In the genomic region with DNA sequence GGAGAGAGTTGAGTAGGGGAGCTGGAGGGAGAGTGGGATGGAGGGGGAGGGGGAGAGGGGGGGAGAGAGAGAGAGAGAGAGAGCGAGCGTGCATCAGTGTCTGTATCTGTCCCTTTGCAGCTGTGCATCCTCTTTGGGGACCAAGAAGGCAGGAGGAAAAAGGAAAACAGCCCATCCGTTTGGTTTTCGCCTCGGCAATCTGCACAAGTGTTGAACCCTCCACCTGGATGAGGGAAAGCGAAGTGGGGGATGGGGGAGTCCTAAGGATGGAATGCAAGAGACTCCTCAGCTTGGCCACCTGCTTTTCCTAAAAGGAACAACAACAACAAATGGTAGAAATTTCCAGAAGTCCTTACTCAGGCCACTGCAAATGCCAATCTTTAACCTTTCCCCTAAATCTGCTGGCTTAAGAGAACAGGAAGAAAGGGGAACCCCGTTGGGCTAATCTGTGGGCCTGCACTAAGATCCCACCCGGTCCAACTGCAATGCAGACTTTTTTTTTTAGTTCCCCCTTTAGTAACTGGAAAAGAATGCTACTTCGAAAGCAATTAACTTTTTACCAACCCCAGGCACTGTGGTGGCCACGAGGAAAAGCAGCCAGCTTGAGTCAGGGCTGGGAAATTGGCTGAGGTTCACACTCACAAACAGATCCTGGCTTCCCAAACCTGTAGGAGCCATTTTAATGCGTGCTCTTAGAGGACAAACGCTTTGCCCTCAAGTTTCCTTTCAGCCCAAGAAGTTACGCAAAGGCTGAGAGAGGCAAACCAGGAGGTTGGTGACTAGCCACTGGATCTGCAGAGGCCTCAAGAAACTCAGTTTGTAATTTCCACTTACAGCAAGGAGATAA, we compare ENCODE assay signal across 8 mouse cellular contexts. TPM values are rescaled to one million over a fixed set of nuclear protein-coding genes. Genes with fewer than 3 reads are reported as not detected.
DNase-seq lines count a peak whose midpoint lies in the region; ATAC-seq and TF ChIP-seq lines count a peak whose summit lies in the region.

No protein-coding gene starts in this region.

- no peaks in the 10 kb centered on the region for H3K27me3 ChIP-seq in forebrain, embryonic 14.5 days (replicated peaks; ENCODE audit: control insufficient read depth, insufficient read depth, low read length)
- no peaks in the 10 kb centered on the region for H3K27me3 ChIP-seq in hindbrain, postnatal 0 days (ENCODE audit: insufficient read depth, low read length)
- H3K27me3 ChIP-seq in liver, embryonic 16.5 days (ENCODE audit: control insufficient read depth, insufficient read depth, low read depth, low read length), result no peaks in the 10 kb centered on the region
- H3K27me3 ChIP-seq in stomach, postnatal 0 days (ENCODE audit: control insufficient read depth, insufficient read depth, low read length), result no peaks in the 10 kb centered on the region

- peak; percentile 32 for TF ChIP-seq EP300 in stomach, postnatal 0 days (optimal IDR thresholded peaks at IDR 0.05)

- peak overlapping the region; percentile 73 for H3K9ac ChIP-seq in forebrain, embryonic 14.5 days (ENCODE audit: low read length)
- peak overlapping the region; percentile 36; the same call in 1 of the 2 replicates for H3K9ac ChIP-seq in hindbrain, postnatal 0 days (replicated peaks; ENCODE audit: low read length)
- H3K9ac ChIP-seq in liver, embryonic 16.5 days (ENCODE audit: low read depth, low read length), result peak overlapping the region; percentile 83
- H3K9ac ChIP-seq in stomach, postnatal 0 days (ENCODE audit: low read length), result peak overlapping the region; percentile 32

- no peaks in the 10 kb centered on the region for H3K36me3 ChIP-seq in forebrain, embryonic 14.5 days (ENCODE audit: control insufficient read depth, insufficient read depth, low read length)
- no peaks in the 10 kb centered on the region for H3K36me3 ChIP-seq in hindbrain, postnatal 0 days (ENCODE audit: insufficient read depth, low read length)
- H3K36me3 ChIP-seq in liver, embryonic 16.5 days (ENCODE audit: control insufficient read depth, insufficient read depth), result no peaks in the 10 kb centered on the region; the same call in 1 of the 2 replicates
- H3K36me3 ChIP-seq in stomach, postnatal 0 days (ENCODE audit: control insufficient read depth, insufficient read depth, low read length), result no peaks in the 10 kb centered on the region

- H3K9me3 ChIP-seq in forebrain, embryonic 14.5 days (replicated peaks; ENCODE audit: control insufficient read depth, low read length), result no peaks in the 10 kb centered on the region
- no peaks in the 10 kb centered on the region for H3K9me3 ChIP-seq in hindbrain, postnatal 0 days (ENCODE audit: low read length)
- H3K9me3 ChIP-seq in liver, embryonic 16.5 days (replicated peaks; ENCODE audit: control insufficient read depth, low read length), result no peaks in the 10 kb centered on the region
- H3K9me3 ChIP-seq in stomach, postnatal 0 days (ENCODE audit: control insufficient read depth, low read length), result no peaks in the 10 kb centered on the region

- no peak for ATAC-seq in forebrain, embryonic 14.5 days
- no peak for ATAC-seq in hindbrain, postnatal 0 days
- no peak for ATAC-seq in liver, embryonic 16.5 days (ENCODE audit: low read depth)
- no peak for ATAC-seq in stomach, postnatal 0 days (ENCODE audit: low FRiP score, low TSS enrichment)

- H3K4me2 ChIP-seq in forebrain, embryonic 14.5 days (ENCODE audit: low read length), result peak overlapping the region; percentile 64
- peak overlapping the region; percentile 58 for H3K4me2 ChIP-seq in hindbrain, postnatal 0 days (ENCODE audit: low read depth, low read length)
- peak overlapping the region; percentile 90 for H3K4me2 ChIP-seq in liver, embryonic 16.5 days (ENCODE audit: low read depth, low read length)
- H3K4me2 ChIP-seq in stomach, postnatal 0 days (replicated peaks; ENCODE audit: low read depth), result peak overlapping the region; percentile 52; the same call in 1 of the 2 replicates

- H3K4me1 ChIP-seq in forebrain, embryonic 14.5 days (ENCODE audit: control insufficient read depth, insufficient read depth, low read length), result peaks cover 92% of the 10 kb centered on the region
- peaks cover 88% of the 10 kb centered on the region for H3K4me1 ChIP-seq in hindbrain, postnatal 0 days (ENCODE audit: insufficient read depth, low read length)
- peaks cover 91% of the 10 kb centered on the region for H3K4me1 ChIP-seq in liver, embryonic 16.5 days (ENCODE audit: control insufficient read depth, low read depth, low read length)
- H3K4me1 ChIP-seq in stomach, postnatal 0 days (replicated peaks; ENCODE audit: control insufficient read depth, insufficient read depth), result peaks cover 48% of the 10 kb centered on the region

- 11% methylated on average over 12 of the region's 13 CpGs for WGBS in forebrain, embryonic 14.5 days
- 16% methylated on average over 13 of the region's 13 CpGs for WGBS in hindbrain, postnatal 0 days
- WGBS in liver, embryonic 16.5 days (ENCODE audit: insufficient replicate concordance), result 30% methylated on average over 13 of the region's 13 CpGs
- 21% methylated on average over 11 of the region's 13 CpGs for WGBS in stomach, postnatal 0 days

- H3K4me3 ChIP-seq in forebrain, embryonic 14.5 days (ENCODE audit: low read depth, low read length), result peak overlapping the region; percentile 29; the same call in 1 of the 2 replicates
- 0 out of 2 replicates have a peak overlapping the region, but pooled peaks have one; percentile 11 for H3K4me3 ChIP-seq in hindbrain, postnatal 0 days (ENCODE audit: low read length)
- H3K4me3 ChIP-seq in liver, embryonic 16.5 days (ENCODE audit: low read depth, low read length), result peak overlapping the region; percentile 63
- H3K4me3 ChIP-seq in stomach, postnatal 0 days (ENCODE audit: low read depth, low read length), result no peak overlapping the region

- DNase-seq in adrenal gland, adult 2 months, result peak; percentile 62
- DNase-seq in adrenal gland, adult 8-10 months, result no peak
- peak; percentile 80 for DNase-seq in brain, adult 2 months (ENCODE audit: low read depth, low spot score)
- peak; percentile 56 for DNase-seq in forebrain, embryonic 14.5 days (ENCODE audit: low spot score)
- peak; percentile 44 for DNase-seq in hindbrain, postnatal 0 days (ENCODE audit: low spot score)
- DNase-seq in stomach, postnatal 0 days (ENCODE audit: low spot score), result no peak
- DNase-seq in yolk sac, embryonic 10.5 days (ENCODE audit: low spot score), result no peak

- TF ChIP-seq CTCF in hindbrain, postnatal 0 days (IDR thresholded peaks at IDR 0.05; ENCODE audit: low read depth), result 0 out of 2 replicates have a peak, but pooled peaks have one; percentile 7
- peak; percentile 5; the same call in 1 of the 2 replicates for TF ChIP-seq CTCF in stomach, postnatal 0 days (IDR thresholded peaks at IDR 0.05; ENCODE audit: low read depth)

- H3K27ac ChIP-seq in forebrain, embryonic 14.5 days (ENCODE audit: low read depth, low read length), result peak overlapping the region; percentile 100
- H3K27ac ChIP-seq in hindbrain, postnatal 0 days, result peak overlapping the region; percentile 100
- H3K27ac ChIP-seq in liver, embryonic 16.5 days (ENCODE audit: low read length), result peak overlapping the region; percentile 100
- H3K27ac ChIP-seq in stomach, postnatal 0 days (replicated peaks), result peak overlapping the region; percentile 100

RNA-seq across cellular contexts. Expression of gene Zmynd8, which starts 17.0 kb away (rescaled TPM):
- total RNA-seq in adrenal gland, adult 2 months (2021), result 10 to 100 TPM; 53.9 to 56.5 TPM
- polyA plus RNA-seq in adrenal gland, adult 2 months (2012; rRNA removed), result 21.3 and 22.2 TPM in 2 replicates
- 10 to 100 TPM; 51.7 to 94.5 (median 70.6) TPM for total RNA-seq in adrenal gland, adult 8-10 months (2022)
- 43.3 and 58.0 TPM in 2 replicates for polyA plus RNA-seq in forebrain, embryonic 14.5 days (2014; fragmentation: Nextera tagmentation; extraction: Ambion mirVana)
- total RNA-seq in hindbrain, postnatal 0 days (2014; rRNA removed), result 46.6 and 46.8 TPM in 2 replicates
- 53.0 and 56.9 TPM in 2 replicates for polyA plus RNA-seq in hindbrain, postnatal 0 days (2015; fragmentation: Nextera tagmentation; extraction: Ambion mirVana)
- 20.0 and 23.6 TPM in 2 replicates for polyA plus RNA-seq in liver, embryonic 16.5 days (2015; fragmentation: Nextera tagmentation; extraction: Ambion mirVana)
- 24.3 and 29.7 TPM in 2 replicates for polyA plus RNA-seq in stomach, postnatal 0 days (2015; fragmentation: Nextera tagmentation; extraction: Ambion mirVana)

Comparison
In these comparisons a context has a peak if more than half of its experiments do, and no peak if none do; other contexts are left out.
1. DNase-seq: peak in adrenal gland, adult 2 months (single experiment), brain, adult 2 months (single experiment), forebrain, embryonic 14.5 days (single experiment) and hindbrain, postnatal 0 days (single experiment); none in adrenal gland, adult 8-10 months (single experiment), stomach, postnatal 0 days (single experiment) and yolk sac, embryonic 10.5 days (single experiment).
2. H3K9ac ChIP-seq: peak in every context shown above with its lines; median percentile 83 in liver, embryonic 16.5 days; 73 in forebrain, embryonic 14.5 days; 36 in hindbrain, postnatal 0 days; 32 in stomach, postnatal 0 days.
3. Peak in every context shown above with its lines, with median percentiles within 50 percentile points of each other: H3K27ac ChIP-seq and H3K4me2 ChIP-seq.